In the genomic region with DNA sequence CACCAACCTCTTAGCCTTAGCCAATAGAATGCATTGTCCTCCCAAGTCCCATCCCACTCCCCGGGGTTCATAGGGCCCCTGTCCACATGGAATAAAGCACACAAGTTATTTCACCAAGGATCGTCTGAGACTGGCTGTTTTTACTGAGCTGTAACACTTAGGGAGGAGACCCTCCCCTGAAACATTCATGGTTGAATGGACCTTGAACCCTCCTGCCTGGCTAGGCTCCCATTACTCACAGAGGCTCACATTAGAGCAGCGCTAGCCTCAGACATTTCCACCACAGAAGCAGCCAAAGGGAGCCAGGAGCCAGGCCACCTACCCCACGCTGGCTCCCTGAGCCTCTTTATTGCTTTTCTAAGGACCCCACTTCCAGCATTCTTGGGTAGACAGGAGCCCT, we compare ENCODE assay signal across 22 mouse cellular contexts. TPM values are rescaled to one million over a fixed set of nuclear protein-coding genes. Genes with fewer than 3 reads are reported as not detected.
A peak's percentile ranks its signal among the peaks of the same experiment; 100 is the strongest.
DNase-seq lines count a peak whose midpoint lies in the region; ATAC-seq and TF ChIP-seq lines count a peak whose summit lies in the region.
"Had no signal": no experiment of that assay in that cellular context is flagged by ENCODE, and none has a peak within 500 bp of the region (broad histone marks: within the 10 kb centered on the region; RNA-seq: fewer than 3 reads in every experiment).

No protein-coding gene starts in this region.

- H3K36me3 ChIP-seq in kidney, embryonic 14.5 days (ENCODE audit: control insufficient read depth, insufficient read depth, low read length) = no peaks in the 10 kb centered on the region
- no peaks in the 10 kb centered on the region for H3K36me3 ChIP-seq in kidney, embryonic 15.5 days
- no peaks in the 10 kb centered on the region for H3K36me3 ChIP-seq in kidney, adult 2 months (ENCODE audit: control insufficient read depth, insufficient read depth, low read length)
- no peaks in the 10 kb centered on the region for H3K36me3 ChIP-seq in kidney, embryonic 16.5 days (ENCODE audit: insufficient read depth, low read length)
- no peaks in the 10 kb centered on the region for H3K36me3 ChIP-seq in kidney, postnatal 0 days (ENCODE audit: insufficient read depth, low read length)
- H3K36me3 ChIP-seq: G1E had no signal

- no peaks in the 10 kb centered on the region for H3K27me3 ChIP-seq in kidney, embryonic 14.5 days (ENCODE audit: control insufficient read depth, insufficient read depth, low read length)
- H3K27me3 ChIP-seq in kidney, embryonic 15.5 days = no peaks in the 10 kb centered on the region
- H3K27me3 ChIP-seq in kidney, adult 2 months (replicated peaks; ENCODE audit: control insufficient read depth, insufficient read depth, low read length) = no peaks in the 10 kb centered on the region
- no peaks in the 10 kb centered on the region for H3K27me3 ChIP-seq in kidney, embryonic 16.5 days (ENCODE audit: insufficient read depth, low read length)
- no peaks in the 10 kb centered on the region for H3K27me3 ChIP-seq in kidney, postnatal 0 days (ENCODE audit: insufficient read depth, low read length)

- H3K9me3 ChIP-seq in kidney, embryonic 14.5 days (ENCODE audit: control insufficient read depth, low read length) = no peaks in the 10 kb centered on the region
- no peaks in the 10 kb centered on the region for H3K9me3 ChIP-seq in kidney, embryonic 15.5 days (replicated peaks)
- no peaks in the 10 kb centered on the region for H3K9me3 ChIP-seq in kidney, embryonic 16.5 days (ENCODE audit: low read length)
- H3K9me3 ChIP-seq in kidney, postnatal 0 days (replicated peaks; ENCODE audit: low read length) = no peaks in the 10 kb centered on the region

- peaks cover 13% of the 10 kb centered on the region; the same call in 1 of the 2 replicates for H3K4me1 ChIP-seq in kidney, embryonic 14.5 days (ENCODE audit: control insufficient read depth, insufficient read depth, low read length)
- H3K4me1 ChIP-seq in kidney, embryonic 15.5 days = peaks cover 29% of the 10 kb centered on the region
- H3K4me1 ChIP-seq in kidney, adult 2 months (ENCODE audit: control insufficient read depth, insufficient read depth, low read length) = no peaks in the 10 kb centered on the region
- H3K4me1 ChIP-seq in kidney, embryonic 16.5 days (ENCODE audit: insufficient read depth, low read length) = peaks cover 16% of the 10 kb centered on the region
- 0 out of 2 replicates have a peak, but pooled peaks cover 8% of the 10 kb centered on the region for H3K4me1 ChIP-seq in kidney, postnatal 0 days (replicated peaks; ENCODE audit: insufficient read depth, low read length)

- WGBS in kidney, embryonic 14.5 days = 34% methylated on average over 4 of the region's 4 CpGs
- 33% methylated on average over 4 of the region's 4 CpGs for WGBS in kidney, embryonic 15.5 days
- WGBS in kidney, adult 2 months = 35% methylated on average over 4 of the region's 4 CpGs
- 34% methylated on average over 4 of the region's 4 CpGs for WGBS in kidney, embryonic 16.5 days
- WGBS in kidney, postnatal 0 days = 41% methylated on average over 4 of the region's 4 CpGs

- no peak for TF ChIP-seq CTCF in kidney, adult 2 months (conservative IDR thresholded peaks at IDR 0.05; ENCODE audit: insufficient read depth, insufficient read length, low read depth, low read length)
- no peak for TF ChIP-seq CTCF in kidney, postnatal 0 days (IDR thresholded peaks at IDR 0.05; ENCODE audit: low read depth)

- no peak overlapping the region for H3K4me2 ChIP-seq in kidney, embryonic 14.5 days (replicated peaks; ENCODE audit: low read depth, low read length)
- no peak overlapping the region for H3K4me2 ChIP-seq in kidney, embryonic 15.5 days
- H3K4me2 ChIP-seq in kidney, embryonic 16.5 days (replicated peaks; ENCODE audit: low read depth, low read length) = no peak overlapping the region
- no peak overlapping the region for H3K4me2 ChIP-seq in kidney, postnatal 0 days (ENCODE audit: low read length)

- peak; percentile 63; the same call in 1 of the 2 replicates for ATAC-seq in kidney, embryonic 14.5 days (ENCODE audit: low FRiP score, low TSS enrichment)
- ATAC-seq in kidney, embryonic 15.5 days (replicated peaks; ENCODE audit: low FRiP score) = peak; percentile 81
- peak; percentile 74 for ATAC-seq in kidney, embryonic 16.5 days (ENCODE audit: low FRiP score, low TSS enrichment)
- ATAC-seq in kidney, postnatal 0 days (replicated peaks; ENCODE audit: low FRiP score, low read depth) = peak; percentile 53
- ATAC-seq: activated CD4-positive, CD25-positive, alpha-beta regulatory T cell, adult 4 months; CD4-positive, CD25-positive, alpha-beta regulatory T cell, adult 4 months; Patski had no signal

- no peak for TF ChIP-seq POLR2A in kidney, adult 2 months (IDR thresholded peaks at IDR 0.05; ENCODE audit: low read depth, low read length)

- no peak for DNase-seq in kidney, adult 18-20 months
- DNase-seq in kidney, adult 2 months = no peak
- DNase-seq in kidney, postnatal 14 days = no peak
- peak; percentile 61 for DNase-seq in kidney, postnatal 0 days (ENCODE audit: low spot score)
- no peak for DNase-seq in kidney, postnatal 36 days
- DNase-seq: adrenal gland, adult 2 months; adrenal gland, adult 8-10 months; adrenal gland, postnatal 10 days; adrenal gland, postnatal 14 days; adrenal gland, postnatal 25 days; adrenal gland, postnatal 36 days; B cell, adult 2 months; cerebellum, adult 11 months; cerebellum, adult 11-12 months had no signal

- 0 out of 2 replicates have a peak overlapping the region, but pooled peaks have one; percentile 18 for H3K27ac ChIP-seq in kidney, embryonic 14.5 days (ENCODE audit: low read depth, low read length)
- peak overlapping the region; percentile 55 for H3K27ac ChIP-seq in kidney, embryonic 15.5 days
- no peak overlapping the region for H3K27ac ChIP-seq in kidney, adult 2 months (ENCODE audit: insufficient read depth, low read depth, low read length)
- peak overlapping the region; percentile 25; the same call in 1 of the 2 replicates for H3K27ac ChIP-seq in kidney, embryonic 16.5 days (ENCODE audit: low read length)
- no peak overlapping the region for H3K27ac ChIP-seq in kidney, postnatal 0 days

- no peak overlapping the region for H3K9ac ChIP-seq in kidney, embryonic 14.5 days (ENCODE audit: low read depth, low read length)
- H3K9ac ChIP-seq in kidney, embryonic 15.5 days = no peak overlapping the region
- no peak overlapping the region for H3K9ac ChIP-seq in kidney, embryonic 16.5 days (replicated peaks; ENCODE audit: low read length)
- H3K9ac ChIP-seq in kidney, postnatal 0 days (ENCODE audit: low read depth, low read length) = no peak overlapping the region

- no peak overlapping the region for H3K4me3 ChIP-seq in kidney, embryonic 14.5 days (ENCODE audit: low read length)
- no peak overlapping the region for H3K4me3 ChIP-seq in kidney, embryonic 15.5 days (replicated peaks)
- no peak overlapping the region for H3K4me3 ChIP-seq in kidney, adult 2 months (ENCODE audit: insufficient read depth, low read depth, low read length)
- H3K4me3 ChIP-seq in kidney, embryonic 16.5 days (ENCODE audit: low read length) = no peak overlapping the region
- H3K4me3 ChIP-seq in kidney, postnatal 0 days (replicated peaks; ENCODE audit: low read depth, low read length) = no peak overlapping the region

RNA-seq across cellular contexts. Expression of a gene that starts 23.5 kb away (rescaled TPM):
- polyA plus RNA-seq in kidney, embryonic 14.5 days (2014; fragmentation: Nextera tagmentation; extraction: Ambion mirVana) = 1.6 TPM in 1 of 2 replicates, not detected in the other
- 0.78 and 2.3 TPM in 2 replicates for polyA plus RNA-seq in kidney, embryonic 15.5 days (2015; fragmentation: Nextera tagmentation; extraction: Ambion mirVana)
- 0.90 and 11.8 TPM in 2 replicates for polyA plus RNA-seq in kidney, adult 2 months (2012; rRNA removed)
- 1.7 and 2.3 TPM in 2 replicates for polyA plus RNA-seq in kidney, embryonic 16.5 days (2015; fragmentation: Nextera tagmentation; extraction: Ambion mirVana)
- 0.80 and 1.4 TPM in 2 replicates for polyA plus RNA-seq in kidney, postnatal 0 days (2015; fragmentation: Nextera tagmentation; extraction: Ambion mirVana)
- polyA plus RNA-seq: activated CD4-positive, CD25-positive, alpha-beta regulatory T cell, adult 4 months; adrenal gland, adult 2 months; C2C12; CD4-positive, CD25-positive, alpha-beta regulatory T cell, adult 4 months; G1E; Patski had no signal

RNA-seq across cellular contexts. Expression of a gene that starts 27.3 kb away (rescaled TPM):
- polyA plus RNA-seq in kidney, embryonic 14.5 days (2014; fragmentation: Nextera tagmentation; extraction: Ambion mirVana) = 12.9 and 15.1 TPM in 2 replicates
- polyA plus RNA-seq in kidney, embryonic 15.5 days (2015; fragmentation: Nextera tagmentation; extraction: Ambion mirVana) = 8.7 and 9.9 TPM in 2 replicates
- 3.2 and 3.6 TPM in 2 replicates for polyA plus RNA-seq in kidney, adult 2 months (2012; rRNA removed)
- 9.0 and 9.9 TPM in 2 replicates for polyA plus RNA-seq in kidney, embryonic 16.5 days (2015; fragmentation: Nextera tagmentation; extraction: Ambion mirVana)
- polyA plus RNA-seq in kidney, postnatal 0 days (2015; fragmentation: Nextera tagmentation; extraction: Ambion mirVana) = 5.1 and 5.9 TPM in 2 replicates
- polyA plus RNA-seq: G1E had no signal

Comparison
In these comparisons a context has a peak if more than half of its experiments do, and no peak if none do; other contexts are left out.
1. H3K27ac ChIP-seq: peak in kidney, embryonic 14.5 days (single experiment), kidney, embryonic 15.5 days (single experiment) and kidney, embryonic 16.5 days (single experiment); none in kidney, adult 2 months (single experiment) and kidney, postnatal 0 days (single experiment).
2. Peak in every context shown above with its lines, with median percentiles within 50 percentile points of each other: ATAC-seq.